Mouse (Mus musculus) liver, embryonic 12.5 days (tissue): Measurements from ENCODE around the gene St6galnac6. TPM values are rescaled to one million over a fixed set of nuclear protein-coding genes. Genes with fewer than 3 reads are reported as not detected.
A peak's percentile ranks its signal among the peaks of the same experiment; 100 is the strongest.

Experiments
- ATAC-seq: fragments of 200-750 bp; cut with Nextera tagmentation; 2 replicates; pipeline ENCODE4 v1.8.0; 2017; ENCODE audit warnings: moderate number of reproducible peaks, mild to moderate bottlenecking, moderate library complexity
- H3K27ac ChIP-seq: fragments of 300-500 bp; sonication (generic); 2 replicates; pipeline ENCODE4 v1.5.1; 2016; ENCODE audit warnings: mild to moderate bottlenecking
- H3K27me3 ChIP-seq: fragments of 300-500 bp; sonication (generic); replicated peaks from 2 replicates; pipeline ENCODE4 v1.6.1; 2016; ENCODE audit warnings: mild to moderate bottlenecking, moderate library complexity
- H3K36me3 ChIP-seq: fragments of 300-500 bp; sonication (generic); 2 replicates; pipeline ENCODE4 v1.6.1; 2016; ENCODE audit warnings: mild to moderate bottlenecking, moderate library complexity
- H3K4me1 ChIP-seq: fragments of 300-500 bp; sonication (generic); 2 replicates; pipeline ENCODE4 v1.6.1; 2016
- H3K4me2 ChIP-seq: fragments of 300-500 bp; sonication (generic); 2 replicates; pipeline ENCODE4 v1.6.1; 2016; ENCODE audit warnings: mild to moderate bottlenecking, moderate library complexity
- H3K4me3 ChIP-seq: fragments of 300-500 bp; sonication (generic); 2 replicates; pipeline ENCODE4 v1.5.1; 2016; ENCODE audit warnings: mild to moderate bottlenecking, moderate library complexity
- H3K9ac ChIP-seq: fragments of 300-500 bp; sonication (generic); 2 replicates; pipeline ENCODE4 v1.6.1; 2016; ENCODE audit warnings: mild to moderate bottlenecking, moderate library complexity
- H3K9me3 ChIP-seq: fragments of 300-500 bp; sonication (generic); replicated peaks from 2 replicates; pipeline ENCODE4 v1.6.1; 2016; ENCODE audit warnings: mild to moderate bottlenecking, moderate library complexity
- WGBS: fragments of 180-500 bp; shearing (Covaris S2); methylation state at CpG from one replicate; pipeline ENCODE4 v1.1.7; 2016; ENCODE audit not compliant: insufficient replicate concordance; 5-methylcytosine and 5-hydroxymethylcytosine counted together
- polyA plus RNA-seq: library from polyadenylated mRNA; unstranded; fragments of >200 nt; fragmentation: Nextera tagmentation; extraction: Ambion mirVana; gene quantifications from 2 replicates; pipeline ENCODE4 v1.2.1, GENCODE M21; 2016

Gene St6galnac6
- polyA plus RNA-seq, 1 experiment from 2014 or later: 14.5 TPM

GRCm38 (mm10) chr2:32574497-32574896 is 25.0 kb upstream of the St6galnac6 start, which contains the start of gene Pip5kl1:
Pip5kl1 (plus strand) TSS chr2:32574797.
- peak within 1 kb of the TSS; percentile 36 for H3K9ac ChIP-seq

DNA sequence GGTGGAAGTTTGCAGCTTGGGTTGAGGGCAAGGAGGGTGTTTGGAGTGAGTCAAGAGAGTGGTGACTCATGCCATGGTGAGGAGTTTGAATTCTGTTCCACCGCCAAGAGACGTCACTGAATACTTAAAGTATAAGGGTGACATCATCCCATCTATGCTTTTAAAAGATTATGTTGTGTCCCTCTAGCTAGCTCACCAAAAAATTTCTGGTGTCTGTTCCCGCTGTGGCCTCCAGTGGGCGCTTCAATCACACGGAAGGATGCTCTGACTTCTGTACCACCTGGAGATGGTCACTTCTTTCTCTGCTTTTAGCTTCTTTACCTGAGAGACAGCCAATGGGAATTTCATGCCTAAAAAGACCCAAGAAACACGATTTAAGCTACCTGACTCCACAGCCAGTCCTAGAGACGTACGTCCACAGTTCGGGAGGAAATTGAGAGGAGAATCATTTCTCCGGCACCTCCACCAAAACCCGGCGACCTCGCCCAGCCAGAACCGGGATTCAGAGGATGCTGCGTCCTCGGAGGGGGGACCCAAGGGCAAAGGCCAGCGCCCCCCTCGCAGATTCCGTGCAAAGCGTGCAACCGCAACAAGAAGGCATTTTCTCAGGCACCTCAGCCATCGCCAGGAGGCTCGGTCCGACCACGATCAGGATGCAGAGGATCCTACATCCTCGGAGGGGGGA is 24.5 kb upstream of the St6galnac6 start:
- H3K9ac ChIP-seq: peak overlapping the region; percentile 36; the same call in 1 of the 2 replicates
- 6% methylated on average over 26 of the region's 26 CpGs for WGBS

More at GRCm38 (mm10) chr2:32574497-32574896, 25.0 kb upstream of the St6galnac6 start, which contains the start of gene Pip5kl1:
- WGBS: 71% methylated on average over 6 of the region's 6 CpGs
- H3K4me3 ChIP-seq: peak within 1 kb of the TSS; percentile 43
- no peaks in the 10 kb centered on the region for H3K9me3 ChIP-seq
- H3K4me2 ChIP-seq: peak within 1 kb of the TSS; percentile 72
- peaks cover 18% of the 10 kb centered on the region for H3K36me3 ChIP-seq
- no peak for ATAC-seq
- peaks cover 33% of the 10 kb centered on the region for H3K4me1 ChIP-seq
- H3K27ac ChIP-seq: no peak within 1 kb of the TSS
- H3K27me3 ChIP-seq: peaks cover 44% of the 10 kb centered on the region

GRCm38 (mm10) chr2:32575586-32576160 is 23.8 kb upstream of the St6galnac6 start, which contains the start of gene 9430097D07Rik:
9430097D07Rik (minus strand) TSS chr2:32575684.
- WGBS: 11% methylated on average over 28 of the region's 28 CpGs
- H3K27me3 ChIP-seq: peaks cover 56% of the 10 kb centered on the region
- peaks cover 33% of the 10 kb centered on the region for H3K4me1 ChIP-seq
- no peaks in the 10 kb centered on the region for H3K9me3 ChIP-seq
- peak within 1 kb of the TSS; percentile 36 for H3K9ac ChIP-seq
- peaks cover 18% of the 10 kb centered on the region for H3K36me3 ChIP-seq
- ATAC-seq: peak; percentile 22; the same call in 1 of the 2 replicates
- no peak within 1 kb of the TSS for H3K27ac ChIP-seq
- H3K4me3 ChIP-seq: peak within 1 kb of the TSS; percentile 43
- H3K4me2 ChIP-seq: peak within 1 kb of the TSS; percentile 72

More for the DNA sequence above, 24.5 kb upstream of the St6galnac6 start:
- Histone ChIP-seq H3K36me3 (peaks cover 18% of the 10 kb centered on the region), H3K27ac (no peak overlapping the region), H3K27me3 (peaks cover 50% of the 10 kb centered on the region), H3K4me3 (peak overlapping the region; percentile 43), H3K9me3 (no peaks in the 10 kb centered on the region), H3K4me1 (peaks cover 33% of the 10 kb centered on the region), H3K4me2 (peak overlapping the region; percentile 72)
- ATAC-seq: no peak

DNA sequence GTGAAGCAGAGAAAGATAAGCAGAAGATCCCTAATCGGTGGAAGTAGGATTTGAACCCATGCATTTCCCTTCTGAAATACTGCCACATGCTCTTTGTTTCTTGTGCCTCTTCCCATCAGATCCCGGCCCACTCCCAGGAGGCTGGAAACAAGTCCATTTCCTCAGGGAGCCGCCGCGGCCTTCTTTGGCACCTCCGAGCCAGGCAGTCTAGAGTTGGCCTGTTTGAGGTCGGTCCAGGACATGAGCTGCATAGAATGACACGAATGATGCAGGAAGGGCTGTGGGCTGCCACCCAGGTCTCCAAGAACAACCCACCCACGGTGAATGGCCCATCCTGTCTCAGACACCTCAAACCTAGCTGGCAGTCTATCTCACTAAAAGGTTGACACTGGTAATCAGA is 23.0 kb upstream of the St6galnac6 start:
- H3K4me1 ChIP-seq: peaks cover 29% of the 10 kb centered on the region
- no peak for ATAC-seq
- H3K9me3 ChIP-seq: no peaks in the 10 kb centered on the region
- 72% methylated on average over 9 of the region's 9 CpGs for WGBS
- peaks cover 61% of the 10 kb centered on the region for H3K27me3 ChIP-seq
- H3K27ac ChIP-seq: no peak overlapping the region
- H3K36me3 ChIP-seq: peaks cover 18% of the 10 kb centered on the region
- no peak overlapping the region for H3K9ac ChIP-seq
- no peak overlapping the region for H3K4me2 ChIP-seq
- H3K4me3 ChIP-seq: no peak overlapping the region

GRCm38 (mm10) chr2:32578146-32579046 is 21.1 kb upstream of the St6galnac6 start:
- no peak for ATAC-seq
- Histone ChIP-seq H3K4me1 (peaks cover 28% of the 10 kb centered on the region), H3K9ac (no peak overlapping the region), H3K27ac (no peak overlapping the region), H3K9me3 (no peaks in the 10 kb centered on the region), H3K4me3 (no peak overlapping the region), H3K36me3 (peaks cover 3% of the 10 kb centered on the region; the same call in 1 of the 2 replicates), H3K27me3 (peaks cover 67% of the 10 kb centered on the region), H3K4me2 (no peak overlapping the region)
- WGBS: 38% methylated on average over 25 of the region's 30 CpGs

DNA sequence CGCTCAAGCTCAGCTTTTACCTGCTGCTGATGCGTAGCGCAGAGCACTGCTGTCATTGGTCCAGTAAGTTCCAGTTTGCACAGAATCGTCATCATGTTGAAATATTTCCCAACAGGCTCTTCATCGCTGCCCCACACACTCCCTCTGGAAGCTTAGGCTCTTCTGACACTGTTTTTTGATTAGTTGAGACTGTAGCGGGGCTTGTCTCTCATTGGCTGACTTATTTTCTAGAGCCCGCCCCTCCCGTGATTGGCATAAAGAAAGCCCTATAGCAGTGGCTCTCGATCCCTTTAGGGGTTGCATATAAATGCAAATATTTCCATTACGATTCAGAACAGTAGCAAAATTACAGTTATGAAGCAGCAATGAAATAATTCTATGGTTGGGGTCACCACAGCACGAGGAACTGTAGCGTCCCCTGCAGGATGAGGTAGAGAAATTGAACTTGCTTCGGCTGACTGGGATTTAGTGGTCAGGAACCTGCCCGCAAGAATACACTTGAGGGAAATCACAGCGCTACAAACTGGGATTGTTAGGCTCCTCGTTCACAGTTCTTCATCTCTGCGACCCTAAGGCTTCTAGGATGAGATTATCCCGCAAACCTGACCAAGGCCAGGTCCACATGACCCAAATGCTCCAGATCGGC is 17.9 kb upstream of the St6galnac6 start:
- 36% methylated on average over 19 of the region's 19 CpGs for WGBS
- Histone ChIP-seq H3K9me3 (no peaks in the 10 kb centered on the region), H3K4me1 (peaks cover 26% of the 10 kb centered on the region), H3K4me2 (peak overlapping the region; percentile 42), H3K4me3 (0 out of 2 replicates have a peak overlapping the region, but pooled peaks have one; percentile 12), H3K27ac (no peak overlapping the region), H3K9ac (no peak overlapping the region), H3K36me3 (no peaks in the 10 kb centered on the region), H3K27me3 (peaks cover 52% of the 10 kb centered on the region)
- ATAC-seq: no peak

DNA sequence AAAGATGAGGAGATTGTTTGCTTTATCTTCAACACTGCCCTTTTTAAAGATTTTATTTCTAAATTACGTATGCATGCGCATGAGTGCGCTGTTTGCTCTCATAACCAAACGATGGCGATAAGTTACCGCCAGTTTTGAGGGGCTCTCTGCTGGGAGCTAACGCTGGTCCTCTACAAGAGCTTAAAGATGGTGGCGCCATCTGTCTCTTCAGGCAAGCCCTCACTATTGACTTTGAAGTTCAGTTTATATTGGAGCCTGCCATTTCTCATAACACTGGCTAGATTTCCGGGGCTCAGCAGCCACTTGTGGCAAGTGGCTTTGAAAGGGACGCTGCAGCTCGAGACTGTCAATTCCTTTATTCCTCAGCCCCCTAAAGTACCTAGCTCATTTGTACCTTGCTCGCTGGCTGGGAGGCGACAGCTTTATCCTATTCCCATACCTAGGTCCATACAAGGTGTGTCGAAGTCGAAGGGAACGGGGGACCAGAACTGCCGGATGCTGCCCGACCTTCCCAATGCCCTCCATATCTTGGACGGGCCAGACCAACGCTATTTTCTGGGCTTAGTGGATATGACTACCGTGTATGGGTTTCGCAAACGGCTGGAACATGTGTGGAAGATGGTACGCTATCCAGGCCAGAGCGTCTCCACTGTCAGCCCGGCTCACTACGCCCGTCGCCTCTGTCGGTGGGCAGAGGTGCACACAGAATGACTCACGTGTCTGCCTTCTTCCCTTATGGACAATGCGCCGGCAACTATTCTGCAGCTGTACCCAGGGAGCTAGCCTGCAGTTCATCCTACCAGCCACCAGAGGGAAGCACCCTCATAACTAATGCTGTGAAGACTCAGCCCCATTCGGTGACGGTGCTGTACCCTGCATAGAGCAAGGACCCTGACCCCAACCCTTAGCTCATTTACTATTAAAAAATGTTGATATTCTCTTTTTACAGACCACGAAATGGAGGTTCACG is 16.4 kb upstream of the St6galnac6 start:
- no peak overlapping the region for H3K27ac ChIP-seq

DNA sequence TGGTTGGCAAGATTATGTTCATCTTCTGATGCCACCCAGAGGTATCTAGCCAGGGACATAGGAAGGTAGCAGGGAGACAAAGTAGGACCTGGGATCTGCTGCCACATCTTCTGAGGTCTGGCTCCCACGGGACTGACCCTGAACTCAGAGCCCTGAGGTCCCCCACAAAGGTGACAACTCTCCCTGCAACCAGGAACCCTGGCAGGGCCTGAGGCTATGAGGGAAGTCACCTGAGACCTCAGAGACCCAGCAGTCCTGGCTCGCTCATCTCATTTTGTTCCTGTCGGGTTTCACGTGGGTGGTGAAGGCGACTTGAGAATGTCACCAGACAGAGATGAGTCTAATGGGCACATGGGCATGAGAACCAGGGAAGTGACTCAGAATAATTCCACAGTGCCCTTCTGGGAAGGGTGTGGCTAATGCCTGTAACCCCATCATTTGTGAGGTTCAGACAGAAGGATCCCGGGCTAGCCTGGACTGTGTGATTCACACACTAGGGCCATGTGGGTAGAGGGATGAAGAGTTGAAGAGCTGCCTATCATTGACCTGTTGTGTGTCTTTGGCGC is 14.3 kb upstream of the St6galnac6 start:
- Histone ChIP-seq H3K27me3 (peaks cover 16% of the 10 kb centered on the region), H3K36me3 (peaks cover 2% of the 10 kb centered on the region), H3K4me1 (peaks cover 57% of the 10 kb centered on the region), H3K4me2 (no peak overlapping the region), H3K9me3 (no peaks in the 10 kb centered on the region), H3K9ac (no peak overlapping the region), H3K27ac (no peak overlapping the region), H3K4me3 (no peak overlapping the region)
- 71% methylated on average over 7 of the region's 7 CpGs for WGBS
- ATAC-seq: no peak

More for the DNA sequence above, 16.4 kb upstream of the St6galnac6 start:
- Histone ChIP-seq H3K4me1 (peaks cover 40% of the 10 kb centered on the region), H3K27me3 (peaks cover 37% of the 10 kb centered on the region), H3K4me2 (peak overlapping the region; percentile 76), H3K36me3 (no peaks in the 10 kb centered on the region), H3K9ac (peak overlapping the region; percentile 50; the same call in 1 of the 2 replicates), H3K4me3 (peak overlapping the region; percentile 42), H3K9me3 (no peaks in the 10 kb centered on the region)
- 10% methylated on average over 37 of the region's 37 CpGs for WGBS
- ATAC-seq: peak; percentile 71

GRCm38 (mm10) chr2:32586871-32587351 is 12.6 kb upstream of the St6galnac6 start, which contains the start of gene St6galnac4:
St6galnac4 (plus strand) TSS chr2:32587095.
- Histone ChIP-seq H3K9ac (peak within 1 kb of the TSS; percentile 76), H3K36me3 (peaks cover 8% of the 10 kb centered on the region), H3K27ac (peak within 1 kb of the TSS; percentile 47; the same call in 1 of the 2 replicates), H3K4me2 (peak within 1 kb of the TSS; percentile 94), H3K4me1 (peaks cover 53% of the 10 kb centered on the region), H3K9me3 (no peaks in the 10 kb centered on the region), H3K4me3 (peak within 1 kb of the TSS; percentile 69), H3K27me3 (peaks cover 6% of the 10 kb centered on the region; the same call in 1 of the 2 replicates)
- ATAC-seq: peak; percentile 83
- under 1% methylated on average over 38 of the region's 38 CpGs for WGBS
